In genomic region chr6:88741041-88741440, GRCm38 (mm10) we compare ENCODE assay signal across 12 mouse cellular contexts. TPM values are rescaled to one million over a fixed set of nuclear protein-coding genes. Genes with fewer than 3 reads are reported as not detected.
DNase-seq lines count a peak whose midpoint lies in the region; ATAC-seq and TF ChIP-seq lines count a peak whose summit lies in the region.
"Had no signal": no experiment of that assay in that cellular context is flagged by ENCODE, and none has a peak within 500 bp of the region (broad histone marks: within the 10 kb centered on the region; RNA-seq: fewer than 3 reads in every experiment).

No protein-coding gene starts in this region.

- DNase-seq in cerebellum, adult 2 months, result no peak
- DNase-seq in cerebellum, postnatal 4 days (ENCODE audit: low spot score in 2 of 2), result no peak
- no peak for DNase-seq in stomach, postnatal 0 days (ENCODE audit: low spot score)
- no peak for DNase-seq in right cerebral cortex, adult 18-20 months
- DNase-seq in left cerebral cortex, postnatal 14 days (ENCODE audit: low spot score in 2 of 2), result no peak
- no peak for DNase-seq in gastrocnemius, postnatal 10 days
- DNase-seq: gastrocnemius, postnatal 14 days; kidney, adult 18-20 months had no signal

- TF ChIP-seq POLR2A in cerebellum, adult 2 months (IDR thresholded peaks at IDR 0.05; ENCODE audit: borderline replicate concordance, insufficient read depth, low read length), result no peak

- intact Hi-C loops in left cerebral cortex, postnatal 14 days (cut with DNase I), result no loop called here

- no peak for TF ChIP-seq CTCF in cerebellum, adult 2 months (IDR thresholded peaks at IDR 0.05; ENCODE audit: borderline replicate concordance, insufficient read depth, low read depth, low read length)
- TF ChIP-seq CTCF in stomach, postnatal 0 days (IDR thresholded peaks at IDR 0.05; ENCODE audit: low read depth), result no peak

- no peak overlapping the region for H3K9ac ChIP-seq in stomach, embryonic 14.5 days (replicated peaks; ENCODE audit: low read depth, low read length)
- no peak overlapping the region for H3K9ac ChIP-seq in stomach, postnatal 0 days (ENCODE audit: low read length)
- peak overlapping the region; percentile 46 for H3K9ac ChIP-seq in liver, embryonic 16.5 days (ENCODE audit: low read depth, low read length)
- H3K9ac ChIP-seq: midbrain, embryonic 13.5 days had no signal

- no peaks in the 10 kb centered on the region; the same call in 1 of the 2 replicates for H3K36me3 ChIP-seq in stomach, embryonic 14.5 days (ENCODE audit: control insufficient read depth, insufficient read depth, low read length)
- no peaks in the 10 kb centered on the region for H3K36me3 ChIP-seq in stomach, postnatal 0 days (ENCODE audit: control insufficient read depth, insufficient read depth, low read length)
- H3K36me3 ChIP-seq in liver, embryonic 16.5 days (ENCODE audit: control insufficient read depth, insufficient read depth), result peaks cover 7% of the 10 kb centered on the region
- H3K36me3 ChIP-seq: midbrain, embryonic 13.5 days had no signal

- 85% methylated on average over 3 of the region's 3 CpGs for WGBS in cerebellum, adult 2 months
- WGBS in stomach, embryonic 14.5 days, result 89% methylated on average over 3 of the region's 3 CpGs
- 72% methylated on average over 3 of the region's 3 CpGs for WGBS in stomach, postnatal 0 days
- 22% methylated on average over 3 of the region's 3 CpGs for WGBS in liver, embryonic 16.5 days (ENCODE audit: insufficient replicate concordance)

- TF ChIP-seq EP300 in stomach, postnatal 0 days (optimal IDR thresholded peaks at IDR 0.05), result no peak

- peaks cover 48% of the 10 kb centered on the region for H3K4me1 ChIP-seq in cerebellum, adult 2 months (ENCODE audit: control insufficient read depth, insufficient read depth, low read length)
- H3K4me1 ChIP-seq in stomach, embryonic 14.5 days (ENCODE audit: control insufficient read depth, insufficient read depth, low read length), result peaks cover 7% of the 10 kb centered on the region
- H3K4me1 ChIP-seq in stomach, postnatal 0 days (replicated peaks; ENCODE audit: control insufficient read depth, insufficient read depth), result 0 out of 2 replicates have a peak, but pooled peaks cover 2% of the 10 kb centered on the region
- H3K4me1 ChIP-seq in liver, embryonic 16.5 days (ENCODE audit: control insufficient read depth, low read depth, low read length), result peaks cover 56% of the 10 kb centered on the region

- no peak overlapping the region for H3K4me2 ChIP-seq in stomach, embryonic 14.5 days (replicated peaks; ENCODE audit: low read depth, low read length)
- no peak overlapping the region for H3K4me2 ChIP-seq in stomach, postnatal 0 days (replicated peaks; ENCODE audit: low read depth)
- H3K4me2 ChIP-seq in liver, embryonic 16.5 days (ENCODE audit: low read depth, low read length), result peak overlapping the region; percentile 22
- H3K4me2 ChIP-seq: midbrain, embryonic 13.5 days had no signal

- peak overlapping the region; percentile 81 for H3K27ac ChIP-seq in cerebellum, adult 2 months (ENCODE audit: insufficient read depth, low read length)
- H3K27ac ChIP-seq in stomach, embryonic 14.5 days (ENCODE audit: low read length), result no peak overlapping the region
- H3K27ac ChIP-seq in stomach, postnatal 0 days (replicated peaks), result no peak overlapping the region
- H3K27ac ChIP-seq in liver, embryonic 16.5 days (ENCODE audit: low read length), result peak overlapping the region; percentile 87
- H3K27ac ChIP-seq: midbrain, embryonic 13.5 days had no signal

- no peak overlapping the region for H3K4me3 ChIP-seq in cerebellum, adult 2 months (replicated peaks; ENCODE audit: insufficient read depth, low read depth, low read length)
- no peak overlapping the region for H3K4me3 ChIP-seq in stomach, embryonic 14.5 days (ENCODE audit: low read depth, low read length)
- H3K4me3 ChIP-seq in stomach, postnatal 0 days (ENCODE audit: low read depth, low read length), result no peak overlapping the region
- peak overlapping the region; percentile 1; the same call in 1 of the 2 replicates for H3K4me3 ChIP-seq in liver, embryonic 16.5 days (ENCODE audit: low read depth, low read length)
- H3K4me3 ChIP-seq: midbrain, embryonic 13.5 days had no signal

- H3K9me3 ChIP-seq in stomach, embryonic 14.5 days (ENCODE audit: control insufficient read depth, low read depth, low read length), result no peaks in the 10 kb centered on the region
- no peaks in the 10 kb centered on the region for H3K9me3 ChIP-seq in stomach, postnatal 0 days (ENCODE audit: control insufficient read depth, low read length)
- H3K9me3 ChIP-seq in liver, embryonic 16.5 days (replicated peaks; ENCODE audit: control insufficient read depth, low read length), result no peaks in the 10 kb centered on the region
- H3K9me3 ChIP-seq: midbrain, embryonic 13.5 days had no signal

- no peaks in the 10 kb centered on the region for H3K27me3 ChIP-seq in cerebellum, adult 2 months (ENCODE audit: control insufficient read depth, insufficient read depth, low read length)
- no peaks in the 10 kb centered on the region for H3K27me3 ChIP-seq in stomach, embryonic 14.5 days (ENCODE audit: control insufficient read depth, insufficient read depth, low read length)
- H3K27me3 ChIP-seq in stomach, postnatal 0 days (ENCODE audit: control insufficient read depth, insufficient read depth, low read length), result no peaks in the 10 kb centered on the region
- no peaks in the 10 kb centered on the region for H3K27me3 ChIP-seq in liver, embryonic 16.5 days (ENCODE audit: control insufficient read depth, insufficient read depth, low read depth, low read length)
- H3K27me3 ChIP-seq: midbrain, embryonic 13.5 days had no signal

- peak; percentile 67; the same call in 1 of the 2 replicates for ATAC-seq in stomach, embryonic 14.5 days (ENCODE audit: insufficient number of reproducible peaks, insufficient read depth, low FRiP score, low read depth)
- ATAC-seq in stomach, postnatal 0 days (ENCODE audit: low FRiP score, low TSS enrichment), result no peak
- peak; percentile 99 for ATAC-seq in liver, embryonic 16.5 days (ENCODE audit: low read depth)
- ATAC-seq: activated CD4-positive, CD25-positive, alpha-beta regulatory T cell, adult 4 months; midbrain, embryonic 13.5 days had no signal

RNA-seq across cellular contexts. Expression of gene Mgll, which starts 16.8 kb away (rescaled TPM):
- 63.4 and 69.2 TPM in 2 replicates for polyA plus RNA-seq in cerebellum, adult 2 months (2012; rRNA removed)
- 102 and 104 TPM in 2 replicates for polyA plus RNA-seq in stomach, embryonic 14.5 days (2014; fragmentation: Nextera tagmentation; extraction: Ambion mirVana)
- 117 and 127 TPM in 2 replicates for polyA plus RNA-seq in stomach, postnatal 0 days (2015; fragmentation: Nextera tagmentation; extraction: Ambion mirVana)
- 62.3 and 62.4 TPM in 2 replicates for polyA plus RNA-seq in liver, embryonic 16.5 days (2015; fragmentation: Nextera tagmentation; extraction: Ambion mirVana)
- 100 to 1,000 TPM; 152 to 153 TPM for total RNA-seq in left cerebral cortex, postnatal 14 days (2021)
- total RNA-seq in gastrocnemius, postnatal 10 days (2021), result 10 to 100 TPM; 66.8 to 73.4 TPM

Comparison
In these comparisons a context has a peak if more than half of its experiments do, and no peak if none do; other contexts are left out.
1. H3K27ac ChIP-seq: peak in cerebellum, adult 2 months (single experiment) and liver, embryonic 16.5 days (single experiment); none in stomach, embryonic 14.5 days (single experiment) and stomach, postnatal 0 days (single experiment).